Mouse (Mus musculus) right cerebral cortex, postnatal 10 days (tissue): ENCODE measurements around the gene Pcgf5.

Experiments used
- DNase-seq, 2 experiments: peaks; one replicate each; pipeline ENCODE4 v3.0.0; 2021; ENCODE audit warnings: low spot score in 2 of 2

The Pcgf5 gene

GRCm38 (mm10) chr19:36495555-36495954 is 147.4 kb downstream of the Pcgf5 start:
- peak; percentile 43 to 51 for DNase-seq

- no peak for DNase-seq
These were observed 148.4 kb downstream of the Pcgf5 start for GRCm38 (mm10) chr19:36496532-36496931.

DNA sequence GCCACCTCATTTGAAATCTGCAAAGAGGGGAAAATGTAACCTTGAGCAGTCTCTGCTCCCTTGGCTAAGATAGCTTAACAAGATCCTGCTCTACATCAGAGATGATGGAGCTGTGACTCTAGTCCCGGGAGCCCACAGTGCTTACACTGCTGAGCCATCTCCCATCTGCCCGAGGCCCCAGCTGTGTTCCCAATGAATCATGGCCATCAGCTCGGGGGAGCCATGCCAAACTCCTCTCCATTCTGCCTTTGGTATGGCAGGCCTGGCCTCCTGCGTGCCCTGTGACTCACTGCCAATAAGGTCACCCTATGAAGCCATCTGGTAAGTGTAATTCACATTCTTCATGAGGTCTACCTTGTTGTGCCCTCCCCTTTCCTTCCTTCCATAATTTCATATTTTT is 149.0 kb downstream of the Pcgf5 start:
- no peak for DNase-seq

DNA sequence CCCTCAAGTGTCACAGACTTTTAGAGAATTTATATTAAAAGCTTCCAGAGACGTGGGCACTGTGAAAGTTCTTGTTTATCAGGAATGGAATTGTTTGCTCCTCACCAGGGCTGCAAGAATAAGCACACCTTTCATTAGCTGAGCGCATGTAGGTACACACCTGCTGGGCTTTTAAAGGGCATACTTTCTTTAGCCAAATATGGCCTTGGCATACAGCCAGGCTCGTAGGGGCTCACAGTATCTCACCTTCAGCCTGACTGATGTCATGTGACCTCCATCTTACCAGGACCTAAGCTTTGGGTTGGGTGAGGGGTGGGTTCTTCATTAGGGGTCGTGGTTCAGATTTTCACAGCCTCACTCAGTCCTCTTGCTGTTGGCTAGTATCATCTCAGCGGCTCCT is 149.6 kb downstream of the Pcgf5 start:
- no peak for DNase-seq

DNA sequence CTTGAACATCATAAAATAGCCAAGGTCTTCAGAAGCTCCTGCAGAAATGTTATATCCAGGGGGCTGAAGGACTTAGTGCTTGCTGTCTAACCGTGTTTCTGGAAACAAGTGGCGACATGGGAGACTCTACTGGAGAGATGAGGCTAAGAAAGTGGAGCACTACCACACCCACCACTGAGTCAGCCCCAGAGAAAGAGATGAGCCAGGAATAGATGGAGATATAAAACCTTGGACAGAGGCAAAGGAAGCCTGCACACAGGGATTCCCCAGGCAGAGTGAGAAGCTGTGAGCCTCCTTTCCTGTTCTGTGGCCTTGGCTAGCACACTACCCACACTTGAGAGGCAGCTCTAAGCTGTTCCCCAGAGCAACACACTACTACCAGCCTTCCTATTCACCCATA is 156.6 kb downstream of the Pcgf5 start:
- no peak for DNase-seq
